Mouse (Mus musculus) CD4-positive helper T cell, adult 2 months (primary cell): ENCODE data around the gene Gas7.

Source experiments
- DNase-seq: peaks from one replicate; pipeline ENCODE4 v3.0.0-alpha.2; 2012; ENCODE audit warnings: low read depth, missing footprints, low spot score

Gene Gas7

DNA sequence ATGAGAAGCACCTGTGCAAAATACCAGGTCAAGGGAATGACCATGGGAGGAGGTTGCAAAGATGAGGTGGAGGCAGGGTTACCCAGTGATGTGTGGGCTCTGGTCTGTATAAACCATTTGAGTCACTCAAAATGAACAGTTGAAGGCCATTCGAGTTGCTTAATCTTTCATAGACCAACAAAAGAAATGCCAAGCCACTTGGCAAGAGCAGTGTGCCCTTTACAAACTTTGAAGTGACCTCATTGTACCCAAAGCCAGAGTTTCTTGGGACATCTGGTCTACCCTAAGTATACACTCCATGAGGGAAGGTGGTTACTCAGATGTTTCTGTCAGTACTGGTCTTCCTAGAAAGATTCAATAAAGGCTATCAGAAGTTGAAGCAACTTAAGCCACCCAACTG lies 80.5 kb downstream of the Gas7 start:
- no peak for DNase-seq

- DNase-seq: no peak
Measured at GRCm38 (mm10) chr11:67536413-67536812, 81.2 kb downstream of the Gas7 start.

DNA sequence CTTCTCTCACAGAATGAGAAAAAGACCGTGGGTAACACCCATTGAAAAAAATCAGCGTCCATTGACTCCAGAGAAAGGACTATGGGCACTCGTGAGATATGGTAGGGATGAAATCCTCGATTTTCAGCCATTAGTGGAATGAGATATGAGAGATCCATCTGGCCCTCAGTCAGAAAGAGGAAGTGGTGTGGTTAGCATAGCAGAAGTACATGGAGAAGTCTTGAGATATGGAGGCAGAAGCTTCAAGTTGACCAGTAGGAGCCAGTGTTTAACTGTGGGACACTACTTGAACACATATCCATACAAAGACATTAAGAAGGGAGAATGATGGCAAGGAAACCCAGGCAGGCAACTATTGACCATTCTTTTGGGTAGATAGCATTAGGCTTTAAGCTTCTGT lies 82.1 kb downstream of the Gas7 start:
- no peak for DNase-seq

- DNase-seq: no peak
Measured at GRCm38 (mm10) chr11:67538557-67538956, 83.3 kb downstream of the Gas7 start.

- DNase-seq: no peak
Measured at GRCm38 (mm10) chr11:67544656-67545432, 89.6 kb downstream of the Gas7 start.

- no peak for DNase-seq
Measured at GRCm38 (mm10) chr11:67546582-67546981, 91.3 kb downstream of the Gas7 start.

- no peak for DNase-seq
Measured at GRCm38 (mm10) chr11:67549306-67549705, 94.1 kb downstream of the Gas7 start.

DNA sequence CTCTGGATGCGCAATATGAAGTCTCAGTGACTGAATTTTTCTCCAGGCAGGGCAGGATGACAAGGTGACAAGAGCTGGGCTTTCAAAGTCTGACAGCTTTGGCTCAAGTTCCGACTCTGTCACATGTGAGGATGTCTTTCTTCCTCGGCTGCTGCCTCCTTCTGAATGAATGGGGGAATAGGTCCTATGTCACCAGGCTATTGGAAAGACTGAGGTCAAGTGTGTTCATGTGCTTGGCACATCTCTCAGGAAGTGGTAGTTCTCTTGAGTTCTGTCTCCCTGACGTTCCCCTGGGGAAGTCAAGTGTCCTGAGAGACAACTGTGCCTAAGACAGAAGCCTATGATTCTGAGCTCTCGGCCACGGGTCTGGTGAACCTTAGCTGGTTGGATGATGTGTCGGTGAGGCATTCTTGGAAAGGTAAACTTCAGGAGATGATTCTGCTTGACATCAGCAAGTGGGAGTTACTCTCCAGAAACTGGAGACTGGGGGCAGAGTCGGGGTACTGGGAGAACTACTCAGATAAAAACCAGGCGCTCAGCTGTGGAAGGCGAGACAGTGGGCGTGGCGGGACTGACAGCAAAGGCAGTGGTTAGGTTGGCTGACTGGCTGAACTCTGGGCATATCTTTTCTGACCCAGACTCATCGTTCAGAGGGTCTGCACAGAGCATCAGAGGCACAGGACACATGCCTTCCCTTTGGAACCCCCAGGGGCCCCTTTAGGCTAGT lies 94.7 kb downstream of the Gas7 start:
- no peak for DNase-seq

- no peak for DNase-seq
Measured at GRCm38 (mm10) chr11:67552400-67552799, 97.2 kb downstream of the Gas7 start.

GRCm38 (mm10) chr11:67554276-67554675 lies 99.0 kb downstream of the Gas7 start:
- DNase-seq: no peak

DNA sequence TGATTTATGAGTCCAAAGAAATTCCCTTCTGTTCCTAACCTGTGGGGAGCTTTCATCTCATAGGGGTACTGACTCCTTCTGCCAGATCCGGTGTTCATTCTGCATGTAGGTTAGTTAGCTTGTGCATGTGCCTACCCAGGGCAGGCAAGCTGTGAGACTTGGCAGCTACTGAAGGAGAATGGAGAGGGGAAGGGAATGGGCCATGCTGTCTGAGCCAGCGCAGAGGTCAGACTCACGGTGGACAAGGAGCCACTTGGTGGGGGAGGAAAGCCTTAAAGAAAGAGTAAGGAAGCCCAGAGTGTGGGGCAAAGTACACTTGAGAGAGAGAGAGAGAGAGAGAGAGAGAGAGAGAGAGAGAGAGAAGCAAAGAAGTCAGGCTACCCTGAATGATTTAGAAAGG lies 101.1 kb downstream of the Gas7 start:
- DNase-seq: no peak

GRCm38 (mm10) chr11:67558772-67559448 lies 103.7 kb downstream of the Gas7 start:
- no peak for DNase-seq

DNA sequence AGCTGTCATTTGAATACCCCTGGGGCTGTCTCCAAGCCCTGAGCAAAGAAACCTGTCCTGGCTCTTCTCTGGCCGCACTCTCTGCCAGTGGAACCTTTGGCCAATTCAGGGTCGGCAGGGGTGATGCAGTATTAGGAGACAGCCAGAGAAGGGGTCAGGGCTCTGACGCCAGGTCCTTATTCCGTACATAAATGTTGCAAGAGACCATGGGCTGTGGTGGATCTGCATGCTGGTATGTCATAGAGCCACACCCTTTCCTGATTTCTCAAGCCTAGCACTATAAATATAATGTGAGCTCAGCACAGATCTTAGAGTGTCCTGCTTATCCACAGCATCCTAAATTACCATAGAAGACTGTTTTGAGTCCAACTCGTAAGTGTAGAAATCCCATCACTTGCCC lies 104.3 kb downstream of the Gas7 start:
- DNase-seq: no peak

- DNase-seq: no peak
Measured at GRCm38 (mm10) chr11:67561631-67562030, 106.4 kb downstream of the Gas7 start.

GRCm38 (mm10) chr11:67563141-67563540 lies 107.9 kb downstream of the Gas7 start:
- DNase-seq: peak; percentile 79

- DNase-seq: peak; percentile 77
Measured at GRCm38 (mm10) chr11:67564003-67564637, 108.9 kb downstream of the Gas7 start.

DNA sequence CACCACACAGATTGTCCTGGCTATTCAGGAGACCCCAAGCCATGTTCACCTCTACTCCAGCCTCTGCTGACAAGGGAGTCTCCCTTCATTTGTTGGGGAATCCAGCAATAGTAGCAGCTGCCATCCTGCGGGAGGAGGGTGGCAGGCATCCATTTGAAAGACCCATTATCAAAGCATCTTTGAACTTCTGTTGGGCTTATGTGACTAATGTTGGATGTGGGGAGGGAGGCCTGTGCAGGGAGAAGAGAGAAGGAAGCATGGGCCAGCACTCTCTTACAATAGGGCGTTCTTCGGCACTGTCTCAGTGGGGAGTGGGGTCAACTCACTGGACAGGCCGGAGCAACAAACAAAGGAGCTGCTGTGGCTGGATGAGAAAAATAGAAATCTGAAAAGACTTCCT lies 110.3 kb downstream of the Gas7 start:
- no peak for DNase-seq

- no peak for DNase-seq
Measured at GRCm38 (mm10) chr11:67566704-67567103, 111.5 kb downstream of the Gas7 start.

DNA sequence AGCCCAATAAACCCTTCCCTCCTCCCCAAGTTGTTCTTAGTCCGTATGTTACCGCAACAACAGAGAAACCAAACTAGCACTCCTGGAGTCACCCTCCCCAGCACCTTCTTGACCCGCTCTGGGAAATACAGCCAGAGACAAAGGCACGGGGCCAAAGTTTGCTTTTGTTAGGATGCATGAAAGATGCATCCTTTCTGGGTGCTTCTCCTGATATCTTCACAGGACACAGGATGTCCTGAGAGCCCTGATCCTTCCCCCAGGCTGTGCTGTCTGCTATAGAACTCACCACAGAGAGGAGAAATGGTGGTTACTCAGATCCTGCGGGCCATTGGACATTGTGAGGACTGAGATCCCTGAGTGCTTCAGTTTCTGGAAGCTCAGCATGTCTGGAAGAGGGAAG lies 111.9 kb downstream of the Gas7 start:
- DNase-seq: no peak

- no peak for DNase-seq
Measured at GRCm38 (mm10) chr11:67567991-67568390, 112.8 kb downstream of the Gas7 start.

GRCm38 (mm10) chr11:67568815-67569214 lies 113.6 kb downstream of the Gas7 start:
- no peak for DNase-seq

DNA sequence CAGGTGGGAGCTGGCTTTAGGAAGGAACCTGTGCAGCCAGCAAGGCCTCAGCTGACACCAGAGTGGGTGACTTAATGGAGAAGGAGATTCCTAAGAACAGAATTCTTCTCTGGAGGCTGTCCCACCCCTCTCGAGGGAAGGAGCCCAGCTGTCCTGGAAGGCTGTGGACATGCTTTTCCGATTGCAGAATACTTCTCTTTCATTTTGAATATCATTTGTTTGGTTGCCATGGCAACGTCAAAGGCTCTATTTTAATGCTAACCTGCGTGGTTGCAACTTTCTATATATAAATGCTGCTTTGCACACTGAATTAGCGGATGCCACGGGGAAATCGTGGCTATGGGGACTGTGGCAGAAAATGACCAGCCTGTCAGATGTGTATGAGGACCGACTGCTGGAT lies 115.7 kb downstream of the Gas7 start:
- peak; percentile 32 for DNase-seq
